Mouse (Mus musculus) embryonic facial prominence, embryonic 12.5 days (tissue): Measurements from ENCODE around the gene Sytl1. TPM values are rescaled to one million over a fixed set of nuclear protein-coding genes. Genes with fewer than 3 reads are reported as not detected.
A peak's percentile ranks its signal among the peaks of the same experiment; 100 is the strongest.

Experiments used
- ATAC-seq: fragments of 200-750 bp; cut with Nextera tagmentation; 2 replicates; pipeline ENCODE4 v1.8.0; 2017; ENCODE audit not compliant: insufficient number of reproducible peaks, insufficient read depth, low FRiP score, low TSS enrichment
- H3K27ac ChIP-seq: fragments of 300-500 bp; sonication (generic); 2 replicates; pipeline ENCODE4 v1.5.1; 2016; ENCODE audit warnings: mild to moderate bottlenecking
- H3K27me3 ChIP-seq: fragments of 300-500 bp; sonication (generic); 2 replicates; pipeline ENCODE4 v1.6.1; 2016; ENCODE audit warnings: mild to moderate bottlenecking, moderate library complexity
- H3K36me3 ChIP-seq: fragments of 300-500 bp; sonication (generic); 2 replicates; pipeline ENCODE4 v1.6.1; 2016; ENCODE audit warnings: mild to moderate bottlenecking
- H3K4me1 ChIP-seq: fragments of 300-500 bp; sonication (generic); 2 replicates; pipeline ENCODE4 v1.6.1; 2016
- H3K4me2 ChIP-seq: fragments of 300-500 bp; sonication (generic); replicated peaks from 2 replicates; pipeline ENCODE4 v1.6.1; 2016; ENCODE audit warnings: mild to moderate bottlenecking, moderate library complexity
- H3K4me3 ChIP-seq: fragments of 300-500 bp; sonication (generic); 2 replicates; pipeline ENCODE4 v1.5.1; 2016; ENCODE audit warnings: mild to moderate bottlenecking
- H3K9ac ChIP-seq: fragments of 300-500 bp; sonication (generic); 2 replicates; pipeline ENCODE4 v1.6.1; 2016; ENCODE audit warnings: mild to moderate bottlenecking, moderate library complexity
- H3K9me3 ChIP-seq: fragments of 300-500 bp; sonication (generic); 2 replicates; pipeline ENCODE4 v1.6.1; 2016; ENCODE audit warnings: mild to moderate bottlenecking, moderate library complexity
- WGBS: fragments of 180-500 bp; shearing (Covaris S2); methylation state at CpG from one replicate; pipeline ENCODE4 v1.1.7; 2016; 5-methylcytosine and 5-hydroxymethylcytosine counted together
- polyA plus RNA-seq: library from polyadenylated mRNA; unstranded; fragments of >200 nt; fragmentation: Nextera tagmentation; extraction: Ambion mirVana; gene quantifications from 2 replicates; pipeline ENCODE4 v1.2.1, GENCODE M21; 2016

Gene Sytl1
- polyA plus RNA-seq, 1 experiment from 2014 or later: 2.8 TPM

GRCm38 (mm10) chr4:133244289-133244688 lies 18.6 kb downstream of the Sytl1 start:
- H3K27me3 ChIP-seq: peaks cover 66% of the 10 kb centered on the region
- no peak overlapping the region for H3K27ac ChIP-seq
- H3K4me1 ChIP-seq: peaks cover 9% of the 10 kb centered on the region; the same call in 1 of the 2 replicates

GRCm38 (mm10) chr4:133243538-133243937 lies 19.4 kb downstream of the Sytl1 start:
- ATAC-seq: no peak
- Histone ChIP-seq H3K36me3 (no peaks in the 10 kb centered on the region), H3K27me3 (peaks cover 60% of the 10 kb centered on the region), H3K9me3 (no peaks in the 10 kb centered on the region), H3K27ac (no peak overlapping the region), H3K9ac (no peak overlapping the region), H3K4me2 (no peak overlapping the region), H3K4me1 (peaks cover 9% of the 10 kb centered on the region; the same call in 1 of the 2 replicates), H3K4me3 (no peak overlapping the region)
- 40% methylated on average over 13 of the region's 13 CpGs for WGBS

More at GRCm38 (mm10) chr4:133244289-133244688, 18.6 kb downstream of the Sytl1 start:
- Histone ChIP-seq H3K4me2 (no peak overlapping the region), H3K9me3 (no peaks in the 10 kb centered on the region), H3K36me3 (no peaks in the 10 kb centered on the region), H3K9ac (no peak overlapping the region), H3K4me3 (no peak overlapping the region)
- 79% methylated on average over 1 of the region's 1 CpGs for WGBS
- no peak for ATAC-seq

- no peak for ATAC-seq
- Histone ChIP-seq H3K27me3 (peaks cover 52% of the 10 kb centered on the region), H3K36me3 (no peaks in the 10 kb centered on the region), H3K4me1 (peaks cover 9% of the 10 kb centered on the region; the same call in 1 of the 2 replicates), H3K9me3 (no peaks in the 10 kb centered on the region), H3K27ac (no peak overlapping the region), H3K4me3 (no peak overlapping the region), H3K9ac (no peak overlapping the region), H3K4me2 (no peak overlapping the region)
- WGBS: 60% methylated on average over 9 of the region's 9 CpGs
Observed at GRCm38 (mm10) chr4:133242710-133243109, 20.2 kb downstream of the Sytl1 start.

GRCm38 (mm10) chr4:133241910-133242309 lies 21.0 kb downstream of the Sytl1 start:
- H3K4me3 ChIP-seq: peak overlapping the region; percentile 55
- 32% methylated on average over 11 of the region's 11 CpGs for WGBS

GRCm38 (mm10) chr4:133240934-133241908 lies 21.7 kb downstream of the Sytl1 start:
- H3K27me3 ChIP-seq: peaks cover 37% of the 10 kb centered on the region
- ATAC-seq: peak; percentile 83
- under 1% methylated on average over 78 of the region's 78 CpGs for WGBS

More at GRCm38 (mm10) chr4:133241910-133242309, 21.0 kb downstream of the Sytl1 start:
- H3K27ac ChIP-seq: no peak overlapping the region
- H3K9ac ChIP-seq: peak overlapping the region; percentile 61; the same call in 1 of the 2 replicates
- no peak for ATAC-seq
- H3K36me3 ChIP-seq: no peaks in the 10 kb centered on the region
- peaks cover 44% of the 10 kb centered on the region for H3K27me3 ChIP-seq
- H3K4me2 ChIP-seq: peak overlapping the region; percentile 94
- H3K9me3 ChIP-seq: no peaks in the 10 kb centered on the region
- H3K4me1 ChIP-seq: peaks cover 9% of the 10 kb centered on the region; the same call in 1 of the 2 replicates

GRCm38 (mm10) chr4:133240490-133240921 lies 22.4 kb downstream of the Sytl1 start, which contains the start of gene Map3k6:
Gene Map3k6, plus strand, starts transcription at chr4:133240818.
- H3K4me2 ChIP-seq: peak within 1 kb of the TSS; percentile 94
- peaks cover 32% of the 10 kb centered on the region for H3K27me3 ChIP-seq
- H3K9me3 ChIP-seq: no peaks in the 10 kb centered on the region
- H3K36me3 ChIP-seq: no peaks in the 10 kb centered on the region
- no peak for ATAC-seq
- peak within 1 kb of the TSS; percentile 55 for H3K4me3 ChIP-seq
- peaks cover 9% of the 10 kb centered on the region; the same call in 1 of the 2 replicates for H3K4me1 ChIP-seq
- H3K9ac ChIP-seq: peak within 1 kb of the TSS; percentile 61
- WGBS: 3% methylated on average over 16 of the region's 16 CpGs
- 0 out of 2 replicates have a peak within 1 kb of the TSS, but pooled peaks have one; percentile 3 for H3K27ac ChIP-seq

More at GRCm38 (mm10) chr4:133240934-133241908, 21.7 kb downstream of the Sytl1 start:
- Histone ChIP-seq H3K4me1 (peaks cover 9% of the 10 kb centered on the region; the same call in 1 of the 2 replicates), H3K27ac (0 out of 2 replicates have a peak overlapping the region, but pooled peaks have one; percentile 3), H3K9me3 (no peaks in the 10 kb centered on the region), H3K36me3 (no peaks in the 10 kb centered on the region), H3K4me3 (peak overlapping the region; percentile 55), H3K9ac (peak overlapping the region; percentile 61), H3K4me2 (peak overlapping the region; percentile 94)

- ATAC-seq: no peak
- 77% methylated on average over 4 of the region's 4 CpGs for WGBS
- H3K9ac ChIP-seq: no peak overlapping the region
- H3K4me2 ChIP-seq: no peak overlapping the region
- H3K27ac ChIP-seq: no peak overlapping the region
- H3K27me3 ChIP-seq: peaks cover 15% of the 10 kb centered on the region
- no peaks in the 10 kb centered on the region for H3K9me3 ChIP-seq
- no peak overlapping the region for H3K4me3 ChIP-seq
- no peaks in the 10 kb centered on the region for H3K36me3 ChIP-seq
- H3K4me1 ChIP-seq: peaks cover 9% of the 10 kb centered on the region; the same call in 1 of the 2 replicates
Observed at GRCm38 (mm10) chr4:133237911-133238310, 25.0 kb downstream of the Sytl1 start.

GRCm38 (mm10) chr4:133235415-133235814 lies 27.5 kb downstream of the Sytl1 start:
- no peaks in the 10 kb centered on the region for H3K9me3 ChIP-seq
- no peak overlapping the region for H3K4me2 ChIP-seq
- H3K36me3 ChIP-seq: no peaks in the 10 kb centered on the region
- no peak overlapping the region for H3K4me3 ChIP-seq
- H3K4me1 ChIP-seq: peaks cover 2% of the 10 kb centered on the region; the same call in 1 of the 2 replicates
- ATAC-seq: no peak
- H3K27ac ChIP-seq: no peak overlapping the region
- 82% methylated on average over 5 of the region's 5 CpGs for WGBS
- H3K9ac ChIP-seq: no peak overlapping the region
- H3K27me3 ChIP-seq: peaks cover 3% of the 10 kb centered on the region; the same call in 1 of the 2 replicates

- no peak for ATAC-seq
- Histone ChIP-seq H3K36me3 (no peaks in the 10 kb centered on the region), H3K4me3 (no peak overlapping the region), H3K9me3 (no peaks in the 10 kb centered on the region), H3K9ac (no peak overlapping the region), H3K4me2 (no peak overlapping the region), H3K27ac (no peak overlapping the region), H3K27me3 (no peaks in the 10 kb centered on the region), H3K4me1 (0 out of 2 replicates have a peak, but pooled peaks cover 3% of the 10 kb centered on the region)
- WGBS: 68% methylated on average over 5 of the region's 5 CpGs
Observed at GRCm38 (mm10) chr4:133234771-133235170, 28.1 kb downstream of the Sytl1 start.

- no peaks in the 10 kb centered on the region for H3K9me3 ChIP-seq
- H3K27me3 ChIP-seq: no peaks in the 10 kb centered on the region
- H3K4me2 ChIP-seq: no peak overlapping the region
- 0 out of 2 replicates have a peak, but pooled peaks cover 6% of the 10 kb centered on the region for H3K4me1 ChIP-seq
- H3K9ac ChIP-seq: no peak overlapping the region
- ATAC-seq: no peak; the same call in 1 of the 2 replicates
- no peaks in the 10 kb centered on the region for H3K36me3 ChIP-seq
- no peak overlapping the region for H3K27ac ChIP-seq
- WGBS: 49% methylated on average over 10 of the region's 10 CpGs
- H3K4me3 ChIP-seq: no peak overlapping the region
Observed at GRCm38 (mm10) chr4:133233285-133233976, 29.5 kb downstream of the Sytl1 start.

- H3K4me2 ChIP-seq: no peak overlapping the region
- peak overlapping the region; percentile 30 for H3K27ac ChIP-seq
- no peak for ATAC-seq
- no peak overlapping the region for H3K9ac ChIP-seq
- WGBS: 50% methylated on average over 8 of the region's 8 CpGs
- H3K4me3 ChIP-seq: no peak overlapping the region
- H3K9me3 ChIP-seq: no peaks in the 10 kb centered on the region
- no peaks in the 10 kb centered on the region for H3K36me3 ChIP-seq
- H3K27me3 ChIP-seq: 0 out of 2 replicates have a peak, but pooled peaks cover 3% of the 10 kb centered on the region
- H3K4me1 ChIP-seq: 0 out of 2 replicates have a peak, but pooled peaks cover 6% of the 10 kb centered on the region
Observed at GRCm38 (mm10) chr4:133229582-133229981, 33.3 kb downstream of the Sytl1 start.
